Comparison of ENCODE assay signal across 9 mouse cellular contexts in genomic region chr13:56678188-56678787, GRCm38 (mm10). TPM values are rescaled to one million over a fixed set of nuclear protein-coding genes. Genes with fewer than 3 reads are reported as not detected.
DNase-seq lines count a peak whose midpoint lies in the region; ATAC-seq and TF ChIP-seq lines count a peak whose summit lies in the region.
"Had no signal": no experiment of that assay in that cellular context is flagged by ENCODE, and none has a peak within 500 bp of the region (broad histone marks: within the 10 kb centered on the region; RNA-seq: fewer than 3 reads in every experiment).

No protein-coding gene starts in this region.

- intact Hi-C loops in gastrocnemius, adult 2 months (cut with DNase I), result no loop called here
- intact Hi-C loops in gastrocnemius, postnatal 14 days (cut with DNase I; ENCODE audit: low total_unique reads), result loop anchor here (10.0 kb wide), 1 partner anchor 1207 kb away; no protein-coding TSS in a partner anchor

- H3K4me1 ChIP-seq in forebrain, embryonic 16.5 days (replicated peaks; ENCODE audit: control insufficient read depth, insufficient read depth, low read length), result 0 out of 2 replicates have a peak, but pooled peaks cover 3% of the 10 kb centered on the region

- H3K27me3 ChIP-seq in forebrain, embryonic 16.5 days (replicated peaks; ENCODE audit: control insufficient read depth, insufficient read depth, low read length), result no peaks in the 10 kb centered on the region

- no peaks in the 10 kb centered on the region for H3K36me3 ChIP-seq in forebrain, embryonic 16.5 days (ENCODE audit: control insufficient read depth, insufficient read depth)

- no peak overlapping the region for H3K4me3 ChIP-seq in gastrocnemius, adult 2 months
- H3K4me3 ChIP-seq in forebrain, embryonic 16.5 days (replicated peaks; ENCODE audit: low read length), result no peak overlapping the region

- peak overlapping the region; percentile 16; the same call in 1 of the 2 replicates for H3K27ac ChIP-seq in gastrocnemius, adult 2 months
- no peak overlapping the region for H3K27ac ChIP-seq in forebrain, embryonic 16.5 days (ENCODE audit: low read length)
- H3K27ac ChIP-seq: liver, embryonic 14.5 days had no signal

- H3K4me2 ChIP-seq in forebrain, embryonic 16.5 days (ENCODE audit: low read length), result no peak overlapping the region

- WGBS in forebrain, embryonic 16.5 days, result 25% methylated on average over 10 of the region's 10 CpGs

- H3K9me3 ChIP-seq in forebrain, embryonic 16.5 days (ENCODE audit: control insufficient read depth, low read length), result no peaks in the 10 kb centered on the region

- no peak overlapping the region for H3K9ac ChIP-seq in forebrain, embryonic 16.5 days (replicated peaks; ENCODE audit: low read depth, low read length)
- H3K9ac ChIP-seq: liver, embryonic 14.5 days had no signal

- TF ChIP-seq CTCF in gastrocnemius, adult 2 months (IDR thresholded peaks at IDR 0.05), result no peak

- no peak for DNase-seq in gastrocnemius, adult 2 months
- DNase-seq in gastrocnemius, postnatal 14 days, result no peak
- DNase-seq in heart, adult 18-20 months, result peak; percentile 63 to 68
- DNase-seq in kidney, adult 9 months, result peak; percentile 70
- peak; percentile 86 for DNase-seq in ovary, adult 18-20 months (ENCODE audit: low spot score)
- DNase-seq in right cerebral cortex, postnatal 36 days (ENCODE audit: low spot score in 2 of 2), result no peak
- DNase-seq in left cerebral cortex, adult 18-20 months (ENCODE audit: low spot score in 2 of 2), result no peak

- no peak for ATAC-seq in forebrain, embryonic 16.5 days

RNA-seq across cellular contexts. Expression of gene Smad5, which starts 24.5 kb away (rescaled TPM):
- 10 to 100 TPM; 24.4 to 24.5 TPM for total RNA-seq in gastrocnemius, adult 2 months (2021)
- 10 to 100 TPM; 21.5 to 24.5 TPM for total RNA-seq in gastrocnemius, postnatal 14 days (2021)
- total RNA-seq in heart, adult 18-20 months (2021), result 10 to 100 TPM; 26.6 to 26.9 TPM
- 32.9 and 37.6 TPM in 2 replicates for polyA plus RNA-seq in forebrain, embryonic 16.5 days (2015; fragmentation: Nextera tagmentation; extraction: Ambion mirVana)
- 10 to 100 TPM; 22.7 TPM for total RNA-seq in left cerebral cortex, adult 18-20 months (2021)

Comparison
In these comparisons a context has a peak if more than half of its experiments do, and no peak if none do; other contexts are left out.
1. DNase-seq: peak in heart, adult 18-20 months (2 of 2), kidney, adult 9 months (single experiment) and ovary, adult 18-20 months (single experiment); none in gastrocnemius, adult 2 months (single experiment), gastrocnemius, postnatal 14 days (single experiment), right cerebral cortex, postnatal 36 days (0 of 2) and left cerebral cortex, adult 18-20 months (0 of 2).